ENCODE assay signal across 20 mouse cellular contexts in the genomic region with DNA sequence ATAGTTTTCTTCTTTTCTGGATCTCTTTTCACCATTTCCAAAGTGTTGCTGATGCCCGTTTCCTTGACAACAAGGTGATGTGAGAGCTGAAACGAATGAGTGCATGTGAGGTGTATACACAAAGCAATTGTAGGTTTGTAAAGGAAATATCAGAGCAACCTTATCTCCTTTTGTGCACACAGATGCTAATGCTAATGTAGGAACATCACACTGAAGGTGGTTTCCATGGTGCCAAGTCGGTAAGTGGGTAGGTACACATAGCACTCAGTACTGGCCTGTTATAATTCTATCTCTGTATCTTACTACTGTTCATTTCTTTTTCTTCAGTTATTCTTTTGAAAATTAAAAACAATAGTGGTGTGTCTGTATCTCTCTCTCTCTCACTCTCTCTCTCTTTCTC. TPM values are rescaled to one million over a fixed set of nuclear protein-coding genes. Genes with fewer than 3 reads are reported as not detected.
"Had no signal": no experiment of that assay in that cellular context is flagged by ENCODE, and none has a peak within 500 bp of the region (broad histone marks: within the 10 kb centered on the region; RNA-seq: fewer than 3 reads in every experiment).

No protein-coding gene starts in this region.

- H3K27ac ChIP-seq: limb, embryonic 10.5 days; limb, embryonic 13.5 days; liver, embryonic 12.5 days; liver, embryonic 15.5 days; lung, embryonic 15.5 days; midbrain, embryonic 12.5 days had no signal

- H3K27me3 ChIP-seq: limb, embryonic 13.5 days; liver, embryonic 12.5 days; liver, embryonic 15.5 days; lung, embryonic 15.5 days; megakaryocyte, embryonic 14.5 days had no signal

- H3K9me3 ChIP-seq: limb, embryonic 10.5 days; limb, embryonic 13.5 days; liver, embryonic 12.5 days; liver, embryonic 15.5 days; lung, embryonic 15.5 days; midbrain, embryonic 12.5 days had no signal

- H3K4me2 ChIP-seq: limb, embryonic 13.5 days; liver, embryonic 12.5 days; liver, embryonic 15.5 days; lung, embryonic 15.5 days; midbrain, embryonic 12.5 days had no signal

- DNase-seq: kidney, adult 18-20 months; kidney, adult 9 months; kidney, postnatal 14 days; kidney, postnatal 4 days; layer of hippocampus, adult 9-11 months; liver; lung, adult 18-20 months; lung, postnatal 10 days; lung, postnatal 36 days; thymus, adult 18-20 months; thymus, postnatal 36 days had no signal

- H3K4me3 ChIP-seq: limb, embryonic 10.5 days; limb, embryonic 13.5 days; liver, embryonic 12.5 days; liver, embryonic 15.5 days; lung, embryonic 15.5 days; megakaryocyte, embryonic 14.5 days; midbrain, embryonic 12.5 days had no signal

- H3K36me3 ChIP-seq: limb, embryonic 10.5 days; limb, embryonic 13.5 days; liver, embryonic 12.5 days; liver, embryonic 15.5 days; lung, embryonic 15.5 days; midbrain, embryonic 12.5 days had no signal

- ATAC-seq: liver, embryonic 12.5 days had no signal

- H3K9ac ChIP-seq: limb, embryonic 13.5 days; liver, embryonic 12.5 days; liver, embryonic 15.5 days; lung, embryonic 15.5 days; midbrain, embryonic 12.5 days had no signal

- H3K4me1 ChIP-seq: limb, embryonic 10.5 days; limb, embryonic 13.5 days; liver, embryonic 12.5 days; liver, embryonic 15.5 days; lung, embryonic 15.5 days; megakaryocyte, embryonic 14.5 days; midbrain, embryonic 12.5 days had no signal

RNA-seq across cellular contexts. Expression of a gene that starts 26.3 kb away (rescaled TPM):
- total RNA-seq: layer of hippocampus, adult 18-20 months; layer of hippocampus, postnatal 25 days had no signal
